Mouse (Mus musculus) mouse trophoblast stem cell (cell line): Measurements from ENCODE around the gene Ing5.
"Not testable (repeated sequence)": the region's sequence is repeated elsewhere in the genome, so short reads cannot be mapped to it uniquely, and the experiment has no call there.

Source experiments
- in situ Hi-C, 2 experiments: fragments of 300-500 bp; cut with MseI, MboI; formaldehyde crosslinking; loops; 2 replicates in 1 of 2; 3 replicates in 1 of 2; pipeline ENCODE4 v1.15.1; 2025

Ing5 gene

GRCm38 (mm10) chr1:93857991-93858390, 54.2 kb downstream of the Ing5 start:
- in situ Hi-C loops, result loop anchor here (10.0 kb wide), 2 partner anchors 67 to 137 kb away; partner anchors contain the start of gene Gal3st2c (in 2 of the 2)

GRCm38 (mm10) chr1:93859619-93860018, 55.9 kb downstream of the Ing5 start:
- in situ Hi-C loops, result loop anchor here (10.0 kb wide), 2 partner anchors 65 to 135 kb away; partner anchors contain the start of gene Gal3st2c (in 2 of the 2)

GRCm38 (mm10) chr1:93861048-93861447, 57.3 kb downstream of the Ing5 start, which contains the start of gene Gal3st2:
Gene Gal3st2 (plus strand): TSS chr1:93861306.
- in situ Hi-C loops, result not testable (repeated sequence)
